Mouse (Mus musculus): ENCODE measurements around the gene Sorl1. TPM values are rescaled to one million over a fixed set of nuclear protein-coding genes. Genes with fewer than 3 reads are reported as not detected.
A peak's percentile ranks its signal among the peaks of the same experiment; 100 is the strongest.

The Sorl1 gene
- polyA plus RNA-seq, 1 experiment: 32.7 TPM

DNA sequence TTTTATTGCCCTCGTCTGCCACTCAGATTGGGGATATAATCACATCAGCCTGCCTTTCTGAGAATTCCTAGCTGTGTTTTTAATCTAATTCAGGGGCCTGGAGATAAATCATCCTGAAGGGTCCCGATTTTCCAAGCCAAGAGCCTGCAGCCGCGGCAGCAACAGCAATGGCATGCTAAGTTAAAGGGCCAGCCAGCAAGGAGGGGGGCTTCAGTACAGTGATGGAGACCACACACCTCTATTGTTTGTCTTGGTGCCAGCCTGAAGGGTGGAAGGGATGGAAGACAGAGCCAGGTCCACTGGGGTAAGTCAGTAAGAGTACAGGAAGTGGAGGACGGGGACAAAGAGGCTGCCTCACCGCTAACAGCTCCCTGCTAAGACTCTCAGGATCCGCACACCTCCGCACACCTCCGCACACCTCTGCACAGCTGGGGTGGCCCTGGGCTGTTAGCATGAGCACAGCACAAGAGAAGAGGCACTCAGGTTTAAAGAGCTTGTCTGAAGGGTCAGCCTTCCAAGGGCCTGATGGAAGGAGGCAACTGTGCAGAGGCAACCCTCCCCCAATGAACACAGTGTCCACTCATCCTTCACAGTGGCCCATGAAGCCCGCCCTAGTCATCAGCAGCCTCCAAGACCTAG, 7.6 kb downstream of the Sorl1 start:
- TF ChIP-seq POLR2A (IDR thresholded peaks at IDR 0.05; ENCODE audit: borderline replicate concordance, control insufficient read depth, low read depth, low read length) (no peak), CTCF (IDR thresholded peaks at IDR 0.05; ENCODE audit: control insufficient read depth, insufficient read depth, low read length) (no peak)
- H3K4me3 ChIP-seq (replicated peaks; ENCODE audit: control insufficient read depth, low read depth, low read length): no peak overlapping the region
- 85% methylated on average over 10 of the region's 10 CpGs for WGBS
- peaks cover 4% of the 10 kb centered on the region; the same call in 1 of the 2 replicates for H3K4me1 ChIP-seq (ENCODE audit: control insufficient read depth, insufficient read depth, low read length)
- H3K27ac ChIP-seq (ENCODE audit: control insufficient read depth, insufficient read depth, low read depth, low read length, poor library complexity): no peak overlapping the region

DNA sequence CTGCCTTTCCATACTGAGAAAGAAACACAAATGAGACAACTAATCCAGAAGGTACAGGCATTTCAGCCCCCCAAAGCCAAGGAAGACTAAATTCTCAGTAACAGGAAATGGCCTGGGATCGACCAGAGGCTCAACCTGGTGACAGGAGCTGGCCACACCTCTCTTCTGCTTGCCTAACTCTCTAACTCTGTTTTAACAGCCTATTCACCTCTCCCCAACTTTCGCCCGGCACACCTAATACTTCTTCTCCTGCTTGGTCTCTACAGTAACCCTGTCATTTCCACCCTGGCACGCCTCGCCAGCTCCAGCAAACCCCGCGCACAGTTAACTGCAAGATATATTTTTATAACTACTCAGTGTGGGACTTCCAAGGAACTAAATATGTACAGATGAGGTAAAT, 9.0 kb downstream of the Sorl1 start:
- H3K4me1 ChIP-seq (ENCODE audit: control insufficient read depth, insufficient read depth, low read length): peaks cover 4% of the 10 kb centered on the region; the same call in 1 of the 2 replicates
- no peak overlapping the region for H3K4me3 ChIP-seq (replicated peaks; ENCODE audit: control insufficient read depth, low read depth, low read length)
- no peak overlapping the region for H3K27ac ChIP-seq (ENCODE audit: control insufficient read depth, insufficient read depth, low read depth, low read length, poor library complexity)
- WGBS: 68% methylated on average over 7 of the region's 7 CpGs
- TF ChIP-seq POLR2A (IDR thresholded peaks at IDR 0.05; ENCODE audit: borderline replicate concordance, control insufficient read depth, low read depth, low read length) (no peak), CTCF (IDR thresholded peaks at IDR 0.05; ENCODE audit: control insufficient read depth, insufficient read depth, low read length) (no peak)

DNA sequence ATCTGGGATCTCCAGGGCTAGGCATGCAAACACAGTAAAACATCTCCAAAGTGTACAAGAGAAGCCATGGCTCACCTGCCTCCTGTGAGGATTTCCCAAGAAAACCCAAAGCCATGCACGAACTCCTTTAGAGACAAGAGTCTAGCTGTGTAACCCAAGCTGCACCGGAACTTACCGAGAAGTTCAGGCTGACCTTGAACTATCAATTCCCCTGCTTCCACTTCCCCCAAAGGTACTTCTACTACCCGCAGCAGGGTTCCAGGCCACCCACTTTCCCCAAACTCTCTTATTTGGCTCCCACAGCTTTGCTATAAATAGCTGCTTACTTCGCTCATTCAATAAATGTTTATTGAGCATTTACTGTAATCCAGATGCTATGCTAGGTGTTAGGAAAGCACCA, 10.8 kb downstream of the Sorl1 start:
- H3K27ac ChIP-seq (ENCODE audit: control insufficient read depth, insufficient read depth, low read depth, low read length, poor library complexity): no peak overlapping the region
- no peak for TF ChIP-seq CTCF (IDR thresholded peaks at IDR 0.05; ENCODE audit: control insufficient read depth, insufficient read depth, low read length)
- TF ChIP-seq POLR2A (IDR thresholded peaks at IDR 0.05; ENCODE audit: borderline replicate concordance, control insufficient read depth, low read depth, low read length): no peak
- 82% methylated on average over 5 of the region's 5 CpGs for WGBS

DNA sequence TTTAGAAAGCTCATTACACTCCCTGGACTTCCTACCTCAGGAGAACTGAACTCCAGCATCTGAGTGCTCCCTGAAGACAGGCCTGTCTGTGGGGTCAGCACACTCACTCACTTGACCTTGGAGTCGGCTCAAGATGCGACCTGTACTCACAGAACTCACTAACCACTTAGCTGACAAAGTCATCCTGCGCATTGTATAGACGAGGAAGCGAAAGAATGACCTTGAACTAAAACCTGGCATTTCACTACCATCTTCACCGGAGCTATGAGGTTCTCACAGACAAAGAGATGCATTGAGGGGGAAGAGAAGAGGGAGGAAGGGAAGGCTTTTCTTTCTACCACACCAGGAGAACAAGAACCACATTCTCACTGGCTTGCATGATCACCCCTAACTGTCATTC, 11.4 kb downstream of the Sorl1 start:
- WGBS: 77% methylated on average over 6 of the region's 6 CpGs
- Histone ChIP-seq H3K4me1 (ENCODE audit: control insufficient read depth, insufficient read depth, low read length) (peaks cover 5% of the 10 kb centered on the region), H3K27ac (ENCODE audit: control insufficient read depth, insufficient read depth, low read depth, low read length, poor library complexity) (no peak overlapping the region), H3K4me3 (replicated peaks; ENCODE audit: control insufficient read depth, low read depth, low read length) (no peak overlapping the region)
- no peak for TF ChIP-seq POLR2A (IDR thresholded peaks at IDR 0.05; ENCODE audit: borderline replicate concordance, control insufficient read depth, low read depth, low read length)
- TF ChIP-seq CTCF (IDR thresholded peaks at IDR 0.05; ENCODE audit: control insufficient read depth, insufficient read depth, low read length): no peak

More for the DNA sequence above, 10.8 kb downstream of the Sorl1 start:
- H3K4me3 ChIP-seq (replicated peaks; ENCODE audit: control insufficient read depth, low read depth, low read length): no peak overlapping the region
- peaks cover 4% of the 10 kb centered on the region for H3K4me1 ChIP-seq (ENCODE audit: control insufficient read depth, insufficient read depth, low read length)

DNA sequence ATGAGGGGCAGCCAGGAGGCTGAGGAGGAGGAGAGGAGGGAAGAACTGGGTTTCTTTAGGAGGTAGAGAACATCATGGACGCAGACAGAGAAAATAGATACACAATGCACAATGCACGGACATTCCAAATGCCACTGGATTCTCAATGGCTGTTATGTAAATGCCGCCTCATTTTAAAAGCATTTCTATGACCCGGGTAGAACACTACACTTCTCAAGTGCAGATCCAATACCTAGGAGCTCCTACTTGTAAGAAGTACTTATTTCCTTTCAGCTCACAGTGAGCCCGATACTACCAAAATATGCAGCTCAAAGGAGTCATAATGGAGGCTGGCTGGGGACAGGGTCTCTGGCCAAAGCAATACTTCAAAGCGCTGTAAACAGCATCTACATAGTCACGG, 12.8 kb downstream of the Sorl1 start:
- H3K4me1 ChIP-seq (ENCODE audit: control insufficient read depth, insufficient read depth, low read length): peaks cover 2% of the 10 kb centered on the region
- TF ChIP-seq POLR2A (IDR thresholded peaks at IDR 0.05; ENCODE audit: borderline replicate concordance, control insufficient read depth, low read depth, low read length) (no peak), CTCF (IDR thresholded peaks at IDR 0.05; ENCODE audit: control insufficient read depth, insufficient read depth, low read length) (no peak)
- H3K27ac ChIP-seq (ENCODE audit: control insufficient read depth, insufficient read depth, low read depth, low read length, poor library complexity): no peak overlapping the region
- H3K4me3 ChIP-seq (replicated peaks; ENCODE audit: control insufficient read depth, low read depth, low read length): no peak overlapping the region
- 87% methylated on average over 7 of the region's 7 CpGs for WGBS

DNA sequence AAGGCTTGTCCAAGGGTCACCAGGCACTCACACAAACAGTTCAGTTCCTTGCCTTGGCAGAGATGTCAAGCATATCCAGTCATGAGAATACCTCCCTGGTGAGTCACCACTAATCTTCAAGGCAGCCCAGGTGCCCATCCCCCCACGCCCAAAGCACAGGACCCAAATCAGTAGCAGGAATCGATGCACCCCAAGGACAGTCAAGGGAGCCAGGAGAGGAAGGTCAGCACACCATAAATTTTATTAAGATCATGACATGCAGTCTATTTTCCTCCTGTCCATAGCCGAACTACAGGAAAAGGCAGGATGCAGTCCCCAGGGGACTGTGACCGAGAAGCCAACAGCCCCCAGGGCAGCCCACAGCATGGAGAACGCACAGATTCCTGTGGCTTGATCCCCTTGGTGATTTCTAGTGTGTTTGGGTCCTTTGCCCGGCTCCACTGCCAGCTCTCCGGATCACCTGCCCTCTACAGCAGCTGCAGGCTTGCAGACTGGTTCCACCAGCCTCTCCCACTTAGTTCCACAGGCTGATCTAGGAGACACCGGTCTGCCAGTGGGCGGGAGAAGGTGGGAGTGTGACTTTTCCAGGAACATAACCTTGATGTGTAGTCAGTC, 14.2 kb downstream of the Sorl1 start:
- Histone ChIP-seq H3K4me3 (replicated peaks; ENCODE audit: control insufficient read depth, low read depth, low read length) (no peak overlapping the region), H3K27ac (ENCODE audit: control insufficient read depth, insufficient read depth, low read depth, low read length, poor library complexity) (no peak overlapping the region; the same call in 1 of the 2 replicates), H3K4me1 (ENCODE audit: control insufficient read depth, insufficient read depth, low read length) (peaks cover 2% of the 10 kb centered on the region)
- WGBS: 79% methylated on average over 9 of the region's 9 CpGs
- TF ChIP-seq POLR2A (IDR thresholded peaks at IDR 0.05; ENCODE audit: borderline replicate concordance, control insufficient read depth, low read depth, low read length) (no peak), CTCF (IDR thresholded peaks at IDR 0.05; ENCODE audit: control insufficient read depth, insufficient read depth, low read length) (no peak)

DNA sequence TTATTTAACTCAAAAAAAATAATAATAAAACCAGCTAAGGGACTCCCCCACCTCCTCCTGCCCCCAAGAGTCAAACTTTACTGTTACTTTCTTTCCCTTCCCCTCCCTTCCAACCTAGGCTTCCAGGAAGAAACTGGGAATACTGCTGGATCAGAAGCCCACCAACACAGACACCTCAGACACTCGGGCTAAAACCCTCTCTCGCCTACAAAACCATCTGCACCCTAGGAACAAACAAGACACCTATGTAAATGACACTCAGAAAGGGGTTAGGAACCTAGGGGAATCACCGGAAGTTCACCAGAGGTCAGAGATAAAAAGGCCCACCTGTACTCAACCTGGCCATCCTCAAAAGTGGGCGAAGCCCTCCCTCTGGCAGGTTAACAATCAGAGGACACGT, 15.0 kb downstream of the Sorl1 start:
- Histone ChIP-seq H3K4me1 (ENCODE audit: control insufficient read depth, insufficient read depth, low read length) (peaks cover 2% of the 10 kb centered on the region), H3K27ac (ENCODE audit: control insufficient read depth, insufficient read depth, low read depth, low read length, poor library complexity) (no peak overlapping the region), H3K4me3 (replicated peaks; ENCODE audit: control insufficient read depth, low read depth, low read length) (no peak overlapping the region)
- 74% methylated on average over 5 of the region's 5 CpGs for WGBS
- TF ChIP-seq CTCF (IDR thresholded peaks at IDR 0.05; ENCODE audit: control insufficient read depth, insufficient read depth, low read length) (no peak), POLR2A (IDR thresholded peaks at IDR 0.05; ENCODE audit: borderline replicate concordance, control insufficient read depth, low read depth, low read length) (no peak)

DNA sequence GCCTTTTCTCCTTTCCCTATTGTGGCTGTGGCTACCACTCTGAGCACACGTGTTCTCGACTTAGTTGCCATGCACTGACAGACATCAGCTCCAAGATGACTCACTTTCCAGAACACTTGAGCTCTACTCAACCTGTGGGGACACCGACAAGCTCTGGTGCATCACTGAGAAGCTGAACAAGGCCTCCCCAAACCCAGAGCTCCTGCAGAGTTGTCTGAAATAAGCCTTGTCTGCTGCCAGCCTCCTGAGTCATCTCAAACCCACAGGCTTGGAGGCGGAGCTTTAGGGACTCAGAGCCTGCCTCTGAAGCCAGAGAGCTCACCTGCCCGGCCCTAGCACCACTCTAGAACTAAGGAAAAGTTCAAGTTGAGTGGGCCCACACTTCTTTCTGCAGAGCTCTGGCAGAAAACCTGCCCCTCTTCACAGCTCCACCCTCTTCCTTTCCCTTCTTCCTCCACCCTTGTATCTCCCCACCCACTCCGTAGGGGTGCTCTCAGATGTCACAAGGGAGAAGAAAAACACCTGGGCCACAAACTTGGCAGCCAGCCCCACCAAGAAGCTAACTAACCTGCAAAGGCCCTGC, 15.6 kb downstream of the Sorl1 start:
- Histone ChIP-seq H3K4me3 (replicated peaks; ENCODE audit: control insufficient read depth, low read depth, low read length) (no peak overlapping the region), H3K4me1 (ENCODE audit: control insufficient read depth, insufficient read depth, low read length) (peaks cover 2% of the 10 kb centered on the region), H3K27ac (ENCODE audit: control insufficient read depth, insufficient read depth, low read depth, low read length, poor library complexity) (peak overlapping the region; percentile 15)
- WGBS: 29% methylated on average over 6 of the region's 6 CpGs
- TF ChIP-seq CTCF (IDR thresholded peaks at IDR 0.05; ENCODE audit: control insufficient read depth, insufficient read depth, low read length) (no peak), POLR2A (IDR thresholded peaks at IDR 0.05; ENCODE audit: borderline replicate concordance, control insufficient read depth, low read depth, low read length) (no peak)

Measured in bone marrow, adult 2 months (tissue).